Mouse (Mus musculus) heart, embryonic 13.5 days (tissue): Measurements from ENCODE around the gene Smn1. TPM values are rescaled to one million over a fixed set of nuclear protein-coding genes. Genes with fewer than 3 reads are reported as not detected.
A peak's percentile ranks its signal among the peaks of the same experiment; 100 is the strongest.

Experiments used
- ATAC-seq: fragments of 200-750 bp; cut with Nextera tagmentation; 2 replicates; pipeline ENCODE4 v1.8.0; 2017; ENCODE audit warnings: moderate TSS enrichment; ENCODE audit not compliant: insufficient number of reproducible peaks, low FRiP score, low TSS enrichment; ENCODE audit errors: extremely low read depth
- H3K27ac ChIP-seq: fragments of 300-500 bp; sonication (generic); replicated peaks from 2 replicates; pipeline ENCODE4 v1.5.1; 2015; ENCODE audit warnings: moderate library complexity, mild to moderate bottlenecking, inconsistent platforms
- H3K27me3 ChIP-seq: fragments of 300-500 bp; sonication (generic); replicated peaks from 2 replicates; pipeline ENCODE4 v1.6.1; 2015; ENCODE audit warnings: mild to moderate bottlenecking, inconsistent platforms
- H3K36me3 ChIP-seq: fragments of 300-500 bp; sonication (generic); 2 replicates; pipeline ENCODE4 v1.6.1; 2015; ENCODE audit warnings: mild to moderate bottlenecking, inconsistent platforms
- H3K4me1 ChIP-seq: fragments of 300-500 bp; sonication (generic); 2 replicates; pipeline ENCODE4 v1.6.1; 2015; ENCODE audit warnings: inconsistent platforms
- H3K4me2 ChIP-seq: fragments of 300-500 bp; sonication (generic); 2 replicates; pipeline ENCODE4 v1.6.1; 2015; ENCODE audit warnings: inconsistent platforms, mild to moderate bottlenecking, moderate library complexity
- H3K4me3 ChIP-seq: fragments of 300-500 bp; sonication (generic); 2 replicates; pipeline ENCODE4 v1.5.1; 2015; ENCODE audit warnings: moderate library complexity, mild to moderate bottlenecking, inconsistent platforms
- H3K9ac ChIP-seq: fragments of 300-500 bp; sonication (generic); 2 replicates; pipeline ENCODE4 v1.6.1; 2015; ENCODE audit warnings: inconsistent platforms, mild to moderate bottlenecking, moderate library complexity
- H3K9me3 ChIP-seq: fragments of 300-500 bp; sonication (generic); 2 replicates; pipeline ENCODE4 v1.6.1; 2016; ENCODE audit warnings: inconsistent platforms
- WGBS: fragments of 180-500 bp; shearing (Covaris S2); methylation state at CpG from one replicate; pipeline ENCODE4 v1.1.7; 2015; ENCODE audit warnings: mixed read lengths; 5-methylcytosine and 5-hydroxymethylcytosine counted together
- polyA plus RNA-seq: library from polyadenylated mRNA; unstranded; fragments of >200 nt; fragmentation: Nextera tagmentation; extraction: Ambion mirVana; gene quantifications from 2 replicates; pipeline ENCODE4 v1.2.1, GENCODE M21; 2015

The Smn1 gene
- polyA plus RNA-seq, result 30.4 and 30.5 TPM in 2 replicates

DNA sequence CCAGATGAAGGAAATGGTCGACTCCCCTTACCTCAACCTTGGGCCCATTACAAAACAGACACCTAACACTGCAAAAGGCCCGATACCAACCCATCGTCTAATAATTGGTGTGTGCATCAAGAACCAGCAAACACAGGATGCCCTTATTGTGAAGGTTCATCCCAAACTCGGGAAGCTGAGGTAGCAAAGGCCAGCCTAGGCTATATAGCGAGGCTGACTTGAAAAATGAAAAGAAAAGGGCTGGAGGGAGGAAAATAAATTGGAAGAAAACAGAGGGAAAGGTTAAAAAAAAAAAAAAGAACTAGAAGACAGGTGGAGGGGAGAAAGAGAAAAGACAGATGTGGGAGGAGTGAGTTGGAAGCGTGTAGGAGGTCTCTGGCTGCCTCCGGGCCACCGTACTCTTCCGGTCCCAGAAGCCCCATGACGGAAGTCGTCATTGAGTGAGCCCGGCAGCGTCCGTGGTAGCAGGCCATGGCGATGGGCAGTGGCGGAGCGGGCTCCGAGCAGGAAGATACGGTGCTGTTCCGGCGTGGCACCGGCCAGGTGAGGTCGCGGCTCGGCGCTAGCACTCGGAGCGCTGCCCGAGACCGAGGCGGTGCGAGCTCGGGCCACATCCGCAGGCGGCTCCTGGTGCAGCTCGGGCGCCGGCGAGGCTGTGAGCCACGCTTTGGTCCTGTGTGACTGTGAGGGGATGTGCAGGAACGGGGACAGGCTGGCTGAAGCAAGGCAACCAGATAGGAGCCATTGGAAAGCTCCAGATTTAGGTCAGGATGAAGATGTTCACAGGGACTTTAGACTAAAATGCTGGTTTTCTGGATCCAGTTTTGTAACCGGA lies at the start of gene Smn1:
Smn1 (plus strand) TSS at position 430 of the 835 bp plus-strand sequence.
- peak; percentile 58; the same call in 1 of the 2 replicates for ATAC-seq
- peak within 1 kb of the TSS; percentile 92 for H3K4me3 ChIP-seq
- peak within 1 kb of the TSS; percentile 97 for H3K4me2 ChIP-seq
- no peaks in the 10 kb centered on the region for H3K9me3 ChIP-seq
- WGBS, result 4% methylated on average over 42 of the region's 42 CpGs
- peaks cover 18% of the 10 kb centered on the region for H3K4me1 ChIP-seq
- peaks cover 30% of the 10 kb centered on the region for H3K36me3 ChIP-seq
- no peaks in the 10 kb centered on the region for H3K27me3 ChIP-seq
- peak within 1 kb of the TSS; percentile 94 for H3K9ac ChIP-seq
- 0 out of 2 replicates have a peak within 1 kb of the TSS, but pooled peaks have one; percentile 24 for H3K27ac ChIP-seq

- no peak overlapping the region for H3K4me2 ChIP-seq
- H3K27me3 ChIP-seq, result no peaks in the 10 kb centered on the region
- no peak overlapping the region for H3K4me3 ChIP-seq
- 83% methylated on average over 6 of the region's 6 CpGs for WGBS
- no peak for ATAC-seq
- H3K27ac ChIP-seq, result no peak overlapping the region
- H3K36me3 ChIP-seq, result peaks cover 54% of the 10 kb centered on the region
- peaks cover 15% of the 10 kb centered on the region for H3K4me1 ChIP-seq
- H3K9ac ChIP-seq, result no peak overlapping the region
- H3K9me3 ChIP-seq, result no peaks in the 10 kb centered on the region
These were observed 25.8 kb upstream of the Smn1 start for GRCm38 (mm10) chr13:100098808-100099207.

- H3K27ac ChIP-seq, result peak overlapping the region; percentile 90
- peaks cover 13% of the 10 kb centered on the region for H3K36me3 ChIP-seq
- peak overlapping the region; percentile 100 for H3K4me3 ChIP-seq
- H3K9ac ChIP-seq, result peak overlapping the region; percentile 98
- 5% methylated on average over 15 of the region's 15 CpGs for WGBS
- no peak for ATAC-seq
- no peaks in the 10 kb centered on the region for H3K27me3 ChIP-seq
- peak overlapping the region; percentile 77 for H3K4me2 ChIP-seq
- H3K4me1 ChIP-seq, result peaks cover 24% of the 10 kb centered on the region
- no peaks in the 10 kb centered on the region for H3K9me3 ChIP-seq
These were observed 21.5 kb upstream of the Smn1 start for GRCm38 (mm10) chr13:100103052-100103658.

DNA sequence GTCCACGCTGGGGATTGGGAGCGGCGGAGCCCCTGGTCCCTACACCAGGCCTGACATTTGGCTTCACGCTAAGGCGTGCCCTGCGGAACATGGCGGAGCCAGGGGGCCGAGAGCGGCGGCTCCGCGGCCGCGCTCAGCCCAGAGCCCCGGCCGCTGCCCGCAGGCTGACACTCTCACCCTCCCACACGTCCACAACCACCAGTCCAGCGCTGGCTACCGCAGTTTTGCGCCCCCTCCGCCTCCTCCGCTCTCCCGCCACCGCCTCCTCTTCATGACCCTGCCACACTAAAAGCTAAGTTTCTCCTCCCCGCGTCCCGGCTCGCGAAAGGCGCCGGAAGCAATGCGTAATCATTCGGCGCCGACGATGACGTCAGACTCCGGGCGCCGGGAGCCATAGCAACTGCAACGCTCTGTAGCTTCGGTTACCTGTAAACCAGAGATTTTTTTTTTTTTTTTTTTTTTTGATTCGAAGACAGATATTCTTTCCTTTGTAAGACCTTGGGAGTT lies 20.9 kb upstream of the Smn1 start, which contains the start of gene Bdp1:
Bdp1 (minus strand) TSS at position 323 of the 507 bp plus-strand sequence.
- WGBS, result under 1% methylated on average over 41 of the region's 44 CpGs
- H3K9ac ChIP-seq, result peak within 1 kb of the TSS; percentile 98
- peak within 1 kb of the TSS; percentile 77 for H3K4me2 ChIP-seq
- H3K4me1 ChIP-seq, result peaks cover 27% of the 10 kb centered on the region
- H3K9me3 ChIP-seq, result no peaks in the 10 kb centered on the region
- peak within 1 kb of the TSS; percentile 100 for H3K4me3 ChIP-seq
- peak; percentile 61 for ATAC-seq
- peaks cover 6% of the 10 kb centered on the region for H3K36me3 ChIP-seq
- H3K27me3 ChIP-seq, result no peaks in the 10 kb centered on the region
- H3K27ac ChIP-seq, result peak within 1 kb of the TSS; percentile 90

DNA sequence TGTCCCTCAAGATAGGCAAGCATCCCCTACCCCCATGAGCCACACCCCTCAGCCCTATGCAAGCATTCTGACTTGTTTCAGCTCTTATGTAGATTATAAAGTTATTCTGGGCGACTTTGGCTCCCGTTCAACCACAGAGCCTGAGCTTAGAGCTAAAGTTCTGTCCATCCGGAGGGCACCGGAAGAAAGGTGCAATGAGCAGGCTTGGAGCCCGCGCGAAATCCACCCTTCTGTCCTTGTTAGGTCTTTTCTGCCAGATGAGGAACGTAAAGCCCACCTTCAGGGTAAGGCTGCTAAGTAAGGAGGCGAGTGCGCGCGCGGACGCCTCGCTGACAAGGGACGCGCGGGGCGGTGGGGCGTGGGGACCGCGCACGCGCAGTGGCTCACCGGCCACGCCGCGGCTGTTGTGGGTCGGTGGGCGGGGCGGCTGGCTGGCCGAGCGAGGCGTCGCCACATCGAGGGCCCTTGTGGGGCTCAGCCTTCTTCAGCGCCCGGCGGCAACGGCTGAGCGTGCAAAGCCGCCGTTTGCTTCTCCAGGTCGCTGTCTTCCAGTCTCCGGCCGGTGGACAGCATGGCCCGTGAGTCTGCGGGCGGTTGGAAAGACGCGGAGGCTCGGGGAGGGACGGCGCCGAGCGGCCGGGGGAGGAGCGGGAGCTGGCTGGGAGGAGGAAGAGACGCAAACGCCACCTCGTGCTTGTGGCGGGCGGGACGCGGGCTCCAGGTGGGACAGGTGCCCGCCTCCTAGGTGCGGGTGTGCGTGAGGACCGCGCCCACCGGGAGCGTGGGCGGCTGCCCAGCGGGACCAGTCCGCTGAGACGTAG lies 16.8 kb upstream of the Smn1 start, which contains the start of gene Serf1:
Serf1 (plus strand) TSS at position 361 of the 821 bp plus-strand sequence.
- Histone ChIP-seq H3K4me3 (peak within 1 kb of the TSS; percentile 81), H3K36me3 (no peaks in the 10 kb centered on the region; the same call in 1 of the 2 replicates), H3K27me3 (no peaks in the 10 kb centered on the region), H3K9ac (peak within 1 kb of the TSS; percentile 85), H3K4me2 (peak within 1 kb of the TSS; percentile 86), H3K9me3 (no peaks in the 10 kb centered on the region), H3K4me1 (peaks cover 19% of the 10 kb centered on the region), H3K27ac (peak within 1 kb of the TSS; percentile 73)
- ATAC-seq, result peak; percentile 48; the same call in 1 of the 2 replicates
- under 1% methylated on average over 75 of the region's 76 CpGs for WGBS

GRCm38 (mm10) chr13:100112218-100112972 lies 12.3 kb upstream of the Smn1 start:
- Histone ChIP-seq H3K4me2 (no peak overlapping the region), H3K9ac (no peak overlapping the region), H3K4me1 (peaks cover 10% of the 10 kb centered on the region), H3K9me3 (no peaks in the 10 kb centered on the region), H3K27me3 (no peaks in the 10 kb centered on the region), H3K4me3 (no peak overlapping the region), H3K27ac (no peak overlapping the region), H3K36me3 (peaks cover 25% of the 10 kb centered on the region)
- no peak for ATAC-seq
- WGBS, result 37% methylated on average over 5 of the region's 5 CpGs

DNA sequence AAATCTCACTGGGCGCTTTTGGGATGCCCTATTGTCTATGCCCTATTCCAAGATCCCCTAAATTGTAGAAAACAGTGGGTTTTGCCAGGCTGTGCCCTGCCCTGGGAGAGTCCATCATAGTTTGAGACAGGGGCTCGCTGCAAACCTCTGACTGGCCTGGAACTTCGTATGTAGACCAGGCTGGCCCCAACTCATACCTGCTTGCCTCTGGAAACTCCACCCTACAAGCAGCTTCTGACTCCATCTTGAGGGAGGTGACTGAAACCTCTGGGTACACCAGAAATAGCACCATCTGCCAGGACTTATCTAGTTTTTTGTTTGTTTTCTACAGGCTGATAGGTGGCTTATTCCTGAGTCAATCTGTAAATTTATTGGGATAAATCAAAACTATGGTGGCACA lies 682 bp upstream of the Smn1 start:
- Histone ChIP-seq H3K9me3 (no peaks in the 10 kb centered on the region), H3K27me3 (no peaks in the 10 kb centered on the region), H3K9ac (peak overlapping the region; percentile 94; the same call in 1 of the 2 replicates), H3K36me3 (peaks cover 23% of the 10 kb centered on the region), H3K4me3 (peak overlapping the region; percentile 92), H3K27ac (no peak overlapping the region), H3K4me2 (peak overlapping the region; percentile 97), H3K4me1 (peaks cover 18% of the 10 kb centered on the region)
- ATAC-seq, result no peak
- WGBS, result 84% methylated on average over 3 of the region's 3 CpGs

- ATAC-seq, result no peak
- H3K36me3 ChIP-seq, result peaks cover 36% of the 10 kb centered on the region
These were observed 599 bp downstream of the Smn1 start for GRCm38 (mm10) chr13:100125258-100125643.

GRCm38 (mm10) chr13:100141646-100142314 lies 17.1 kb downstream of the Smn1 start:
- Histone ChIP-seq H3K4me2 (no peak overlapping the region), H3K27ac (no peak overlapping the region), H3K27me3 (no peaks in the 10 kb centered on the region), H3K4me3 (no peak overlapping the region), H3K36me3 (peaks cover 24% of the 10 kb centered on the region), H3K9me3 (no peaks in the 10 kb centered on the region), H3K9ac (no peak overlapping the region), H3K4me1 (no peaks in the 10 kb centered on the region)
- WGBS, result 75% methylated on average over 8 of the region's 8 CpGs
- no peak for ATAC-seq

More at GRCm38 (mm10) chr13:100125258-100125643, 599 bp downstream of the Smn1 start:
- Histone ChIP-seq H3K9ac (peak overlapping the region; percentile 94), H3K4me2 (peak overlapping the region; percentile 97), H3K9me3 (no peaks in the 10 kb centered on the region), H3K4me1 (peaks cover 18% of the 10 kb centered on the region), H3K27ac (0 out of 2 replicates have a peak overlapping the region, but pooled peaks have one; percentile 24), H3K27me3 (no peaks in the 10 kb centered on the region), H3K4me3 (peak overlapping the region; percentile 92)
- WGBS, result 3% methylated on average over 10 of the region's 10 CpGs

DNA sequence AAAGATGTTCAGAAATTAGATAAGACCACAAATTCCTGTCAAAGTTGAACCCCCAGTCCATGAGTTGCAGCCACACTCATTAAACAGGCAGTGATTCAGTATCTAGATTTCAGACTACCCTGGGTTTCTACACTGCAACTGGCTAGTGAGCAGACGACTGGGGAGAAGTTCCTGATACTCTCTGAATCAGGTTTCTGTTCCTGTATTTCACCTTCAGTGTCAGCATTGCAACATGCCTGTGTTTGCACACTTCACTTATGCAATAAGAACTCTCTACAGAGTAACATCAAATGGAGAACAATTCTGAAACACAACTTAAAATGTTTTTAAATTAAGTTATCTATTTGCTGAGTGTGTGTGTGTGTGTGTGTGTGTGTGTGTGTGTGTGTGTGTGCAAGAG lies 28.0 kb downstream of the Smn1 start:
- H3K36me3 ChIP-seq, result no peaks in the 10 kb centered on the region
- H3K27me3 ChIP-seq, result no peaks in the 10 kb centered on the region
- no peak for ATAC-seq
- no peak overlapping the region for H3K27ac ChIP-seq
- H3K4me1 ChIP-seq, result no peaks in the 10 kb centered on the region
- H3K4me3 ChIP-seq, result no peak overlapping the region
- H3K4me2 ChIP-seq, result no peak overlapping the region
- H3K9me3 ChIP-seq, result no peaks in the 10 kb centered on the region
- WGBS, result 26% methylated on average over 1 of the region's 1 CpGs
- H3K9ac ChIP-seq, result no peak overlapping the region
